Mouse (Mus musculus) spleen, adult 2 months (tissue): ENCODE measurements around the gene Kat6b.

Experiments
- CTCF ChIP-seq: fragments of 200-500 bp; IDR thresholded peaks from 2 replicates; pipeline ENCODE4 v1.5.1; 2011; ENCODE audit warnings: mild to moderate bottlenecking, inconsistent platforms; ENCODE audit not compliant: insufficient read depth, insufficient read length, insufficient replicate concordance; ENCODE audit errors: extremely low read depth
- POLR2A ChIP-seq: fragments of 200-500 bp; IDR thresholded peaks from 2 replicates; pipeline ENCODE4 v1.6.1; 2011; ENCODE audit warnings: low read depth, low read length, inconsistent platforms

DNA sequence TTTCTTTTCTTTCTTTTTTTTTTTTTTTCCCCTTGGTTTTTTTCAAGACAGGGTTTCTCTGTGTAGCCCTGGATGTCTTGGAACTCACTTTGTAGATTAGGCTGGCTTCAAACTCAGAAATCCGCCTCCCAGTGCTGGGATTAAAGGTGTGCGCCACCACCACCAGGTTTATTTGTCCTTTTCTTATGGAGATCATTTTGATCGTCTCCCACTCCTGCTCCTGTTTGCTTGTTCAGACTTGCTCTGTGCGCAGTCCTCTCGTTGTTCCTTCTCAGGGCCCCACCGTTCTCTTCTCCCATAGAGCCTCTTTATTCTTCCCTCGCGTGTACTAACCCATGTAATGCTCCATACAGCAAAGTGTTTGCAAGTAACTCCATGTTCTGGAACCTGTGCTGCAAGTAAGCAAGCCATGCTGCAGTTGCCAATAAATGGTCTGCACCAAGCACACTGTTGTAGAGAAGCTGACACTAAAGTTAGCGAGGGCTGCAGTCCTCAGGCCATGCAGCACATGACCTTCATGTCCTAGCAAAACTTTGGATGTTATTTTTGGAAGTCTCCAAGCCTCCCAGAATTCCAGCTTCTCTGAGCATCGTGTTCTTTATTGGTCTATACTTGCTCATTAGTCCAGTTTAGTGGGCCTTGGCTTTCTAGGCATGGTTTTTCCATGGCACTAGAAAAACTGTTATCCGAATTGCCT is 55.4 kb downstream of the Kat6b start:
- TF ChIP-seq POLR2A = no peak
- TF ChIP-seq CTCF = no peak
